Mouse (Mus musculus) gastrocnemius, adult 8-10 months (tissue): Measurements from ENCODE around the gene Ppm1l. TPM values are rescaled to one million over a fixed set of nuclear protein-coding genes. Genes with fewer than 3 reads are reported as not detected.
"Not testable (repeated sequence)": the region's sequence is repeated elsewhere in the genome, so short reads cannot be mapped to it uniquely, and the experiment has no call there.

Experiments used
- DNase-seq, 2 experiments: peaks; one replicate each; pipeline ENCODE4 v3.0.0; 2022; ENCODE audit warnings: low spot score in 2 of 2
- total RNA-seq, 4 experiments: library from RNA; stranded (reverse); gene quantifications; 2 replicates each; pipeline ENCODE4 v1.2.4; 2022

The Ppm1l gene
- total RNA-seq, 4 experiments from 2014 or later: 102 to 132 (median 111) TPM

- no peak for DNase-seq
Measured at GRCm38 (mm10) chr3:69367916-69368315, 51.3 kb downstream of the Ppm1l start.

- DNase-seq: no peak
Measured at GRCm38 (mm10) chr3:69372731-69373130, 56.1 kb downstream of the Ppm1l start.

- DNase-seq: no peak
Measured at GRCm38 (mm10) chr3:69373544-69374306, 57.1 kb downstream of the Ppm1l start.

DNA sequence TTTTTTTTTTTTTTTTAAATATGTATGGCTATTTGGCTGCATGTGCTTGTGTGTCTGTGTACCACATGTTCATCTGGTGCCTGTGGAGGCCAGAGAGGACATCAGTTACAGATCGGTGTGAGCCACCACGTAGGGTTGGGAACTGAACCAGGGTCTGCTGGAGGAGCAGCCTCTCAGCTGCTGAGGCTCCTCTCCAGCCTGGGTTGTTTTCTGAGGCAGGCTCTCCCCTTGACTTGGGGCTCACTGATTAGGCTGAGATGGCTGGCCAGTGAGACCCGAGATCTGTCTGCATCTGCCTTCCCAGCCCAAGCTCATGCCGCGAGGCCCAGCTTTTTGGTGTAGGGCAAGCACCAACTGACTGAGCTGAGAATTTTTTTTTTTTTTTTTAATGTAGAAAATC lies 57.9 kb downstream of the Ppm1l start:
- no peak for DNase-seq

GRCm38 (mm10) chr3:69374983-69375382 lies 58.3 kb downstream of the Ppm1l start:
- no peak for DNase-seq

DNA sequence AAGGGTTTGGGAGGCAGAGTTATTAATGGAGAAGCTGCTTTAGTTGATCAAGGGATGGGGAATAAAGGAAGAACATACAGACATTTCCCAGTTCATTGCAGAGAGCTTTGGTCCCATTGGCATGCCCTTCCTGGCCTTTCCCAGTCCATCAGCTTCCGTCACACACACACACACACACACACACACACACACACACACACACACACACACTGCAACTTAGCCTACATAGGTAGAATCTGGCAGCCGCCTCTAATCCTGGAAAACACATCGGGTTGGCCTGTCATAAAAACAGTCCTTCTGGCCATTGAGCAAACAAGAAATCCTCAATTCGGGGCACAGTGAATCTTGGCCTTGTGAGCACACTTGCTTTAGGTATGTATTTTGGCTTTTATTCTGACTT lies 64.6 kb downstream of the Ppm1l start:
- DNase-seq: no peak

DNA sequence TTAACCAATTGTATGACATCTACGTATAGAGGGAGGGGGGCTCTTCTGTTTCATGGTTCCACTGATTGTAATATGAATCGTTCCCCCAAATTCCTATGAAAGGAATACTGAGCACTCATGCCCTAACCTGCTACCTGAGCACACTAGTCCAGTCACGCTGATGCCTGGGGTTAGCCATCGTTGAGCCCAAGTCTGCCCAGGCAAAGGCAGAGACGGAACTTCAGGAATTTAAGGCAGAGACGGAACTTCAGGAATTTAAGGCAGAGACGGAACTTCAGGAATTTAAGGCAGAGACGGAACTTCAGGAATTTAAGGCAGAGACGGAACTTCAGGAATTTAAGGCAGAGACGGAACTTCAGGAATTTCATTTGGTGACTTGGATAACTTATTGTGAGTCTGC lies 75.2 kb downstream of the Ppm1l start:
- not testable (repeated sequence) for DNase-seq

- no peak for DNase-seq
Measured at GRCm38 (mm10) chr3:69392298-69392697, 75.6 kb downstream of the Ppm1l start.

GRCm38 (mm10) chr3:69393079-69393478 lies 76.4 kb downstream of the Ppm1l start:
- DNase-seq: peak in 1 of 2 experiments; percentile 17

DNA sequence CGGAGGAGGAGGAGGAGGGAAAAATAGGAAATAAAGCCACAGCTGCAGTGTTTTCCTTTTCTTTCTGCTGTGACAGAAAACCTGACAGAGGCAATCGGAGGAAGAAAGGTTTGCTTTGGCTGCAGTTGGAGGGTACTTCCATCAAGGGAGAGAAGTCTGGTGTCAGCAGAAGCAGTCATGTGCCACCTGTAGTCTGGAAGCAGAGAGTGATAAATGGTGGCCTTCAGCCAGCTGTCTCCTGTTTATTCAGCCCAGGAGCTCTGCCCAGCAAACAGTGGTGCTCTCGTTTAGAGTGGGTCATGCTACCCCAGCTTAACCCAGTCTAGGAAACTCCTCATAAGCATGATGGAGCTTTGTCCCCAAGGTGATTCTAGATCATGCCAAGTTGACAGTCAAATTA lies 77.3 kb downstream of the Ppm1l start:
- DNase-seq: no peak

DNA sequence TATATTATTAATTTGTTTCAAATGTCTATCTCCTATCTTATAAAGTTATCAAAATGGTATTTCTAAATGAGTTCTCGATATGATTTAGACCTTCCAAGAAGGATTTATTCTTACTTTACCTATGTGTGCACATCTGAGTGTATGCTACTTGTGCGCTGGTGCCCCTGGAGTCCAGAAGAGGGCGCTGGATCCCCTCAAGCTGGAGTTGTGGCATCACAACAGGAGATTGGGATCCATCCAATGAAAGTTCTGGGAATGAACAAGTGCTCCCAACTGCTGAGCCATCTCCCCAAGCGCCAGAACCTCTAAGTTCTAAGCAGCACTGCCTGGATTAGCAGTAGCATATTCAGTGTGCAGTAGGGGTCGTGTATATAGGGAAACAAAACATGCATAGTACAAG lies 78.4 kb downstream of the Ppm1l start:
- no peak for DNase-seq

- no peak for DNase-seq
Measured at GRCm38 (mm10) chr3:69397733-69398132, 81.1 kb downstream of the Ppm1l start.

DNA sequence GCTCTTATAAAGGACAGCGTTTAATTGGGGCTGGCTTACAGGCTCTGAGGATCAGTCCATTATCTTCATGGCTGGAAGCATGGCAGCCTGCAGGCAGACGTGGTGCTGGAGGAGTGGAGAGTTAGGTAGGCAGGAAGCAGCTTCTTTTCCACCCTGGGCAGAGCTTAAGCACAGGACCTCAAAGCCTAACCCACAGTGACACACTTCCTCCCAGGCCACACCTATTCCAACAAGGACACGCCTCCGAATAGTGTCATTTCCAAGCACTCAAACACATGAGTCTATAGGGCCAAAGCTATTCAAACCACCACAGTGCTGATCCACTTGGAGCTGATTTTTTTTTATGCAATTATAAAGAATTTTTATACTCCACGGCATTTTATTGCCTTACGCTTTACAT lies 82.7 kb downstream of the Ppm1l start:
- no peak for DNase-seq

- no peak for DNase-seq
Measured at GRCm38 (mm10) chr3:69403196-69403595, 86.5 kb downstream of the Ppm1l start.

DNA sequence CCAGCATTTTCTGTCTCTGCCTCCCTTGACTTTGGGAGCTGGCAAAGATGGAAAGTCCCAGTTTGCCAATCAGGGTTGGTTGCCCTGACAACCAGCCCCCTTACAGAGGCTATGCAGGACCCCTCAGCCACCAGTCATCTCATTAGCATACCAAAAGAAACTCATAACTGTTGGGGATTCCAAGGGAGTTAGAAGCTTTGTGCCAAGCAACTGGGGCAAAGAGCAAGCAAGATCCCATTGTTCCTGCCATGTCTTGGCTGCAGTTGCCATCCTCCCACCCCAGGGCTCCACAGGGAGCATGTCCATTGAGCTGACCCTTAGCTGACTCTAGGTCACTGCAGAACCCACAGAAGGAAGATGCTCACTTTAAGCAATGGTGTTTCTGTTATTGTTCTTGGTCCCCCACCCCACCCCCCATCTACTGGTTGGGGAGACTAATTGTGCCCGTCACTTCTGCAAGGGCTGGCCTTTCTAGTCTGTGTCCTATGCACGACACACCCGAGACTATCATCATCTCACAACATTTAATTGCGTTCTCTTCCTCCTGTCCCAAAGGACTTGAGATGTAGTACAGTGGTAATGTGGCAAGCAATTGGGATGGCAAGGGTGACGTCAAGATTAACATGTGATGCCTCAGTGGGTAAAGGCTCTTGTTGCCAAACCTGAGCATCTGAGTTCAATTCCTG lies 89.7 kb downstream of the Ppm1l start:
- no peak for DNase-seq

GRCm38 (mm10) chr3:69408064-69408463 lies 91.4 kb downstream of the Ppm1l start:
- DNase-seq: no peak

GRCm38 (mm10) chr3:69416112-69416511 lies 99.5 kb downstream of the Ppm1l start:
- peak in 1 of 2 experiments; percentile 17 for DNase-seq

DNA sequence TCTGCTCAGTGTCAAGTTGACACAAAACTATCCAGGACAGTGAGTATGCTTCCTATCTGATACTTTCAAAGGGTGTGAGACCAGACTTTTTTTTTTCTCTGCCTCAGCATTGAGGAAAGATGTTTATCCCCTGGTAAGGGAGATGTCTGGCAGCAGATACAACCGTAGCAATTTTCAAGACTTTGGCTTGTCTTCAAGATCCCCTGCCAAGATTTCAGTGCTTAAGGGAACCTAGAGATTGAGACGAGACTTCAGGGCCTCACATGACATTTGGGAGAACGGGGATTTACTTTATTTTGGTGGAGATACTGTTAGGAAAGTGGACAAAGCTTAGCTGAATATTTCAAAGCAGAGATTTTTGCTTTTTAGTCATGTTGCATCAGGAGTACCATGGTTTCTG lies 106.1 kb downstream of the Ppm1l start:
- DNase-seq: no peak

DNA sequence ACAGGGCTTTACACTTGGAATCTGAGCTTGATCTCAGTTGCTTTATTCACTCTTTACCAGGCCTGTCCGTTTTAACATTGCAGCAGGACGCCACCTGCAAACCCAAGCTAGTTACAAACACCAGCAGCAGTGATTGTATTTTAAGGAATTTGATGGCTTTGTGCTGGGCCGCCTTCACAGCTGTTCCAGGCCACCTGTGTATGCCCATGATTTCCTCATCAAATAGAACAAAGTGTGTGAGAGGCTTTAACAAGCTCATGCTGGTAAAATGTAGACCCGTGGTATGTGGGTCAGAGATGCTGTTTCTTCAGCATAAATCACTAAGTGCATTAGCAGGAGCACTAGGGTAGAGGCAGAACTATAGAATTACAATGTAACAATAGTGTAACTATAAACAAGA lies 106.7 kb downstream of the Ppm1l start:
- no peak for DNase-seq

GRCm38 (mm10) chr3:69424781-69425180 lies 108.1 kb downstream of the Ppm1l start:
- DNase-seq: not testable (repeated sequence)

GRCm38 (mm10) chr3:69427259-69427658 lies 110.6 kb downstream of the Ppm1l start:
- DNase-seq: peak in 1 of 2 experiments; percentile 27

DNA sequence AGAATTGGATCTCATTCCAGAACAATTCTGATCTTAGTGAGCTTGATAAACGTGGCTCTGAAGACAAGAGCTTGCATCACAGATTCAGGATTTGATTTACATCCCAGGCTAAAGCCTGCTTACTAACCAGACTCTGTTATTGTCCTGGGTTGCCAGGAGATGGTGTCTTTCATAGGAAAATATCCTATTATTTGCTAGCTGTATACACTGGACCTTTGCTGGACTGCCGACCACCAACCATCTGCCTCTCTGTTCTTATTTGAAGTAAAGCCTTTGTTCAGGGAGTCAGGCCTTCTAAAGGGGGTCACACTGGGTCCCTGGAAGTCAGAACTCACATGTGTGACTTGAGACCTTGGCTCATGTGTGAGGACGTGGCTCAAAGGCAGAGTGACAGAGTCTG lies 111.6 kb downstream of the Ppm1l start:
- no peak for DNase-seq

DNA sequence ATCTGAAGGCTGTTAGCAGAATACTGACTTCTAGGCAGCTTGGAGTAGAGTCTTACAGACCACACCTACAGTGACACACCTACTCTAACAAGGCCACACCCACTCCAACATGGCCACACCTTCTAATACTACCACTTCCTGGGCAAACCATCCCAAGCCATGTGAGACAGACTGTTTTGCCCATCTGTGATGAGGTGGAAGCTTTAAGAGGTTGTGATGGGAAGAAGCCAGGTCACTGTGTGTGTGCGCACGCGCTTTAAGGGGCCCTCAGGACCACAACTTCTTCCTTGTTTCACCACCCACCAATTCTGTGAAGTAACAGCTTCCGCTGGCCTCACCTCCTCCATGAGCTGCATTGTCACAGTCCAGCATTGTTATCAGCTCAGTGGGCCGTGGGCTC lies 112.7 kb downstream of the Ppm1l start:
- DNase-seq: no peak
